Mouse (Mus musculus) gastrocnemius, postnatal 25 days (tissue): ENCODE results near the gene Rbm44. TPM values are rescaled to one million over a fixed set of nuclear protein-coding genes. Genes with fewer than 3 reads are reported as not detected.

Experiments used
- DNase-seq: peaks from one replicate; pipeline ENCODE4 v3.0.0; 2022
- total RNA-seq, 2 experiments: library from RNA; stranded (reverse); gene quantifications; 1 replicate in 1 of 2; 2 replicates in 1 of 2; pipeline ENCODE4 v1.2.3; 2021

The Rbm44 gene
- total RNA-seq, 2 experiments from 2014 or later: not detected

GRCm38 (mm10) chr1:91179086-91179485, 34.2 kb downstream of the Rbm44 start:
- peak; percentile 56 for DNase-seq

GRCm38 (mm10) chr1:91179533-91180173, 34.8 kb downstream of the Rbm44 start, which contains the start of gene Ramp1:
TSS of gene Ramp1 (plus strand) at chr1:91179822.
- DNase-seq: peak; percentile 63

GRCm38 (mm10) chr1:91180174-91180565, 35.3 kb downstream of the Rbm44 start:
- no peak for DNase-seq

- DNase-seq: no peak
Observed at GRCm38 (mm10) chr1:91180723-91181122, 35.8 kb downstream of the Rbm44 start.

GRCm38 (mm10) chr1:91181261-91181660, 36.4 kb downstream of the Rbm44 start:
- no peak for DNase-seq

GRCm38 (mm10) chr1:91181784-91182450, 37.0 kb downstream of the Rbm44 start:
- DNase-seq: no peak

GRCm38 (mm10) chr1:91183305-91183704, 38.4 kb downstream of the Rbm44 start:
- DNase-seq: no peak

- DNase-seq: no peak
Observed at GRCm38 (mm10) chr1:91186677-91187076, 41.8 kb downstream of the Rbm44 start.

- no peak for DNase-seq
Observed at GRCm38 (mm10) chr1:91187315-91187714, 42.4 kb downstream of the Rbm44 start.

- no peak for DNase-seq
Observed at GRCm38 (mm10) chr1:91187786-91188640, 43.1 kb downstream of the Rbm44 start.

GRCm38 (mm10) chr1:91188851-91189460, 44.1 kb downstream of the Rbm44 start:
- no peak for DNase-seq

GRCm38 (mm10) chr1:91192184-91192583, 47.3 kb downstream of the Rbm44 start:
- DNase-seq: no peak

- no peak for DNase-seq
Observed at GRCm38 (mm10) chr1:91193242-91193641, 48.4 kb downstream of the Rbm44 start.

- DNase-seq: no peak
Observed at GRCm38 (mm10) chr1:91193680-91194079, 48.8 kb downstream of the Rbm44 start.

GRCm38 (mm10) chr1:91199793-91200192, 54.9 kb downstream of the Rbm44 start:
- DNase-seq: no peak

- DNase-seq: no peak
Observed at GRCm38 (mm10) chr1:91201122-91201521, 56.2 kb downstream of the Rbm44 start.

- no peak for DNase-seq
Observed at GRCm38 (mm10) chr1:91204221-91204765, 59.4 kb downstream of the Rbm44 start.

GRCm38 (mm10) chr1:91205651-91206050, 60.8 kb downstream of the Rbm44 start:
- DNase-seq: no peak

- no peak for DNase-seq
Observed at GRCm38 (mm10) chr1:91206336-91206735, 61.4 kb downstream of the Rbm44 start.

GRCm38 (mm10) chr1:91206873-91207272, 62.0 kb downstream of the Rbm44 start:
- no peak for DNase-seq

- DNase-seq: peak; percentile 49
Observed at GRCm38 (mm10) chr1:91207334-91208074, 62.6 kb downstream of the Rbm44 start.
